Mouse (Mus musculus): ENCODE measurements around the gene Hist1h4c.

GRCm38 (mm10) chr13:23681990-23682582 lies 16.2 kb downstream of the Hist1h4c start:
- TF ChIP-seq CTCF (IDR thresholded peaks at IDR 0.05; ENCODE audit: low read depth) (no peak), EP300 (optimal IDR thresholded peaks at IDR 0.05) (no peak)
